Mouse (Mus musculus) layer of hippocampus, postnatal 36 days (tissue): Measurements from ENCODE around the gene Ccna1. TPM values are rescaled to one million over a fixed set of nuclear protein-coding genes. Genes with fewer than 3 reads are reported as not detected.

Experiments
- DNase-seq, 2 experiments: peaks; one replicate each; pipeline ENCODE4 v3.0.0; 2022
- total RNA-seq, 2 experiments: library from RNA; stranded (reverse); gene quantifications; 2 replicates each; pipeline ENCODE4 v1.2.3; 2021

Gene Ccna1
- total RNA-seq, 2 experiments from 2014 or later: 2.6 to 3.4 TPM

DNA sequence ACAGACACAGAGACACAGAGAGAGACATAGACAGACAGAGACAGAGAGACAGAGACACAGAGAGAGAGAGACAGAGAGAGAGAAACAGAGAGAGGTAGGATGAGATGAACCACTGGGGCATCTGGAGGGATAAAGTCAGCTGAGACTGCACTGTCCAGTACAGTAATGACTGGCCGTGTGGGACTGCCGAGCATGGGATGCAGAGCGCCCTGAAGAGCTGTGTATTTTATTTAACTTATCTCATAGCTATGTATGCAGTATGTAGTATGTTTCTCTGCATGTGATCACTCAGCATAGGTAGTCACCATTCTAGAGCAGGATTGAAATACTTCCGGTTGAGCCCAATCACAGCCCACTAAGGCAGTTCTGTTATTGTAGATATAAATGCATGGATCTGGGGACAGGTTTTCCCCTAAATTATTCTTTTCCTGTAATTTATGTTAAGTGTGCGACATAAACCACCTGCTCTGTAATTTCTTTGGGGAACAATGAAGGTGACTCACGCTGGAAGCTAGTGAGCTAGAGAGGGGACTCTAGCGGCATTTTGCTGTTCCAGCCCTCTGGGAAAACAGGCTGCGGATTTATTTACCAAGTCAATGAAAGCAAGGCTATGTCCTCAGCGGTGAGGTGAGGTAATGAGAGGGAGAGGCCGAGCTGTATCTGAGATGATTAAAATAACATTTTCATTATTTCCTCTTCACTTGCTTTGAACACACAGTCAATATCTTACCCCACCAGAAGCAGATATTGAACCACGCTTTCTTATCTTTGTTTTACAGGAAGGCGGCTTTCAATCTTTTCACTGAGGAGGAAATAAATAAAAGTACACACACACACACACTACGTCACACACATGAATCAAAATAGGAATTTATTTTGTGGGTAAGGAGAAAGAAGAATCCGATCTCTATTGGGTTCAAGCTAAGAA is 10.7 kb upstream of the Ccna1 start:
- no peak for DNase-seq

DNA sequence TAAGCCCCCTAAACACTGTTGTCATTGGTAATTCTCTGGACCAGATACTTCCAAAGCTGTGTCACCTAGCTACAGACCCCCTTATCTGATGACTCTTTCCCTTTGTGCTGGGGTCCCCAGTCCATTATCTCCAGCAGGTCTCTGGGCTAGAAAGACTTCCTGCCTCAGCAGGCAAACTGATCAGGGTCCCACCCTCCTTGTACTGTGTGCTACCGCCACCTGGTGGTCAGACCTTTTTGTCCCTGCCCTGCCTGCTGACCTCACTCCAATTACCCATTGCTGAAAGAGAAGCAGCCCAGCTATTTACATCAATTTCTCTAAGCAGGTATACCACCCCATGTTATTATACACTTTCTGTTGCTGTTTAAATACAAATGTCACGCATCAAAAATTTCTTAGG is 9.1 kb upstream of the Ccna1 start:
- DNase-seq: peak; percentile 76

DNA sequence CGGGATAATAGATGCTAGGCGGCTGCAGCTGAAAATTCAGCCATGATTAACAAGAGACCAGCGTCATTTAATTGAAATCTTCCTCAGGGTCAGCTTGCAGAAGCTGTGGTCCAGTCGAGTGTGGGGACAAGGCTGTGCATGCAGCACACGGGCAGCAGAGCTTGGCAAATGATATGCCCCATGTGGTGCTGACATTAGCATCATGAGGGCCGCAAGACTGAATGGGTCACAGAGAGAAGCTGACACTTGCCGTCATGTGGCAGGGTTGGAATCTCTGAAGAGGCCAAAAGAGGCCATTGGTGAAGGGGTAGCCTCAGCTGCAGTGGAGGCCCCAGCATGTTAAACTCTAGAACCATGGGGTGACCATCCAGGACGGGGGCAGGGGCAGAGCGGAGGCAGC is 7.4 kb upstream of the Ccna1 start:
- DNase-seq: no peak

DNA sequence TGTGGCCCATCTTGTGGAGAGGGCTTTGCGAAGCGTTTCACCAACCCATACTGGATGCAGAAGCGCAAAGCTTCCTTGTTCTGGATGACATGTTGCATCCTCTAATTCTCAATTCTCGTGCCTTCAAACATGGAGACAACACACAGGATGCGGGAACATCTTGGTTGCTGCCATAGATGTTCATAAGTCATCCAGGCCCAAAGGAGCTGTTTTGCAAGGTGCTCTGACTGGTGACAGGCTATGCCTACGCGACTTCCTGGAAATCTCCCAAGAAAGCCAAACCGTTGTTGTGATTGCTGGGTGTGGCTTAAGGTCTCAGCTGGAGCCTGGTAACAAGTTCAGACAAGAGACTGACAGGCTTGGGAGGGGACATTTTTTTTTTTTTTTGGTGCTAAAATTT is 1.1 kb upstream of the Ccna1 start:
- no peak for DNase-seq

GRCm38 (mm10) chr3:55055747-55056120 is 433 bp upstream of the Ccna1 start:
- no peak for DNase-seq

- DNase-seq: no peak
Observed at GRCm38 (mm10) chr3:55054231-55054630, 1.1 kb downstream of the Ccna1 start.

GRCm38 (mm10) chr3:55044601-55045370 is 10.5 kb downstream of the Ccna1 start:
- peak; percentile 19 to 20 for DNase-seq

DNA sequence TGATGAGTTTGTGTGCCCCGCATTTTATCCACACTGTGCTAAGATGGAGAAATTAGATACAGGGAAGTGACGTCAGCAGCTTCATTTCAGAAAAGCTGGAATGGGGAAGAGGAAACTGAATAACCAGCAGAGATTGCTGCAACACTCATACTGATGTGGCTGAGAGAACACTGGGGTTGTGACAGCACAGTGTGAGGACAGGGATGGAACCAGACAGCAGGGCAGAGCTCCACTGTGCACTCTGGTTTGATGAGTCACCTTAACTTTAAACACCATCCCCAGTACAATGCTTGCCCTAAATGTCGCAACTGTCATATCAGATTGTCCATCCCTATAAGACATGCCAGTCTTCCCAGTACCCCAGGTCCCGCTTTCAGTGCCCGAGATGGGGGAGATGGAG is 17.7 kb downstream of the Ccna1 start:
- no peak for DNase-seq

- no peak for DNase-seq
Observed at GRCm38 (mm10) chr3:55027271-55027840, 27.9 kb downstream of the Ccna1 start.

DNA sequence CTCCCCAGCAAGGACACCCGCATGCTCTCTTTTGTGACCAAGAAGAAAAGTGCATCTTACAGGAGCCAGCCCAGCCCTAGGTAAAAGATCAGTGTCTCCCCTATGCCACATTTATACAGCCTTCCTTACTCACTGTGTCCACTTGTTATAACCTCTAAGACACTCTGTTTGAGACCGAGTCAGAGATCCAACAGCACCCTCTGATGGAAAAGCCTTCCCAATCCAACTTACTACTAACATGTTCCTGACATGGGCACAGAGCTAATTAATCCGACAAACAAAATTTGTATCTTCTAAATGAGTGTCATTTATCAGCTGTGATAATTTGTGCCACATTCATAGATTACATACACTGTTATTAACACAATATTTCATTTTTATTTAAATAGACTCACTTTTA is 29.8 kb downstream of the Ccna1 start:
- no peak for DNase-seq

DNA sequence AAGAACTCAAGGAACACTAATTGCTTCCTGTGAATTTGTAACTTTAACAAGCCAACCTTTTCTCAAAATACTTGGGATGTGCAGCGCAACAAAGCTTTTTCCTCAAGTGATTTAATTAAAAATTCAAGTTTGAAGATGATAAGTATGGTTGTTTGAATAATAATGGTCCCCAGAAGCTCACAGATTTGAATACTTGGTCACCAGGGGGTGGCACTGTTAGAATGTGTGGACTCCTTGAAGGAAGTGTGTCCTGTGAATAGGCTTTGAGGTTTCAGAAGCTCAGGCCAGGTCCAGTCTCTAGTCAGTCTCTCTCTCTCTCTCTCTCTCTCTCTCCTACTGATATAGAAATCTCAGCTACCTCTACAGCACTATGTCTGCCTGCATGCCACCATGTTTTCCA is 32.0 kb downstream of the Ccna1 start:
- no peak for DNase-seq

GRCm38 (mm10) chr3:55022247-55022646 is 33.1 kb downstream of the Ccna1 start:
- DNase-seq: no peak

GRCm38 (mm10) chr3:55012536-55012935 is 42.8 kb downstream of the Ccna1 start:
- DNase-seq: no peak

GRCm38 (mm10) chr3:55011681-55012080 is 43.6 kb downstream of the Ccna1 start:
- no peak for DNase-seq

DNA sequence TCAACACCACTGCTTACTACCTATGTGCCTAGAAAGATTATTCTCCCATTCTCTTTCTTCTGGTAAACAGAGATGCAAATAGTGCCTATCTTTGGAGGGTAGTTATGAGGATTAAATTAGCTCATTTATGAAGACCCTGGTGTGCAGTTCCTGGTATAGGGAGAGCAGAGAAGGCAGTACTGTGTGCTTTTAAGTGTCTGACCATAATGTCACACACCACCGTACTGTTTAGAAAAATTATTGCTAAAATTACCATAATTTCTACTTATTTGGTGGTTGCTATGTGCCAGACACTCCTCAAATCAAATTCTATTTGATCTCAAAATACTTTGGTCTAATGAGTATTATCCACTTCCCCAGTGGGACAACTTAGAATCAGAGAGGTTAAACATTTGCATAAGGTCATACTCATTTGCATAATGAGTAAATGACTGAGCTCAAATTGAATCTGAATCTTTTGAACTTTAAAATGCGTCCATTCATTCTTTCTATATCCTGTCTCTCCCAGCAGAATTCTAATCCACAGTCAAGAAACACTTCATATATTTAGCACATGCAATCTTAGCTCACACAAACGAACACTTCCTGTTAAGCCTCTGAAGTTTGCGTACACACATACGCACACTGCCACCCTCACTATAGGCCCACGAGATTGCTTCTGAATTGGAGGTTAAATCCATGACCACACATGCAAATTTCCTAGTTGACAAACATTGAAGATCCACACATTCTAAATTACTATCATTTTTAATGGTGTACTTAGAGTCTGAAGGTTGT is 46.1 kb downstream of the Ccna1 start:
- no peak for DNase-seq

DNA sequence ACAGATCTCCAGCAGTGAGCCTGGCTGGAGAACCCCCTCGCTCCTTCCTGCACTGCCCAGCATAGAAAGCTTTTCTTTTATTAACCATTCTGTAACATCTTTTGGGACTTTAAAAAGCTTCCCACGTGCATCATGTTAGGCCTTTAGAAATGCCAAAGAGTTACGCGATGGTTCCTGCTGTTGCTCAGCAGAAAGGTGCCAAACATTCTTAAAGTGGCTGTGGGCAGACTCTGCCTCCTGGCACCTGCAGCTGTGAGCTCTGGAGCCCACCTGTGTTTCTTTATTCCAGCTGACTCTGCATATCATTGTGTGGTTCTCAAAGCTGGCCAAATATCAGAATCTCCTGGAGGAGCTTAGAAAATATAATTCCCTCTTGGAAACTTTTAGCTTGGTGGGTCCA is 51.3 kb downstream of the Ccna1 start:
- DNase-seq: no peak

DNA sequence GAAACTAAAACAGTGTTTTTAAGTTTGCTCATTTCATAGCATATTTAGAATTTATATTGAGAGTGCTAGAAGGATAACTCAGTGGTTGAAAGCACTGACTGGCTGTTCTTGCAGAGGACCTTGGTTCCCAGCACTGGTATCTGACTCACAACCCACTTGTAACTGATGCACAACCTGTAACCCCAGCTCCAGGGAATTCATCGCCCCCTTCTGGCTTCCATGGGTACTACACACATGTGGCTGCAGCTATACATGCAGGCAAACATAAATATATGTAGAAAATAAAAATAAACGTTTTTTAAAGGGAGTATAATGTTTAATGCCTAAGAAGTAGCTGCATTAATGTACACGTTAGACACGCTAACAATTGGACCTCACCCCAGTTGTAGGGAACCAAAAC is 53.6 kb downstream of the Ccna1 start:
- DNase-seq: no peak

Other genes with a start within 250 kb of the Ccna1 start
- gene Rfxap, start 247.7 kb downstream of the Ccna1 start, total RNA-seq: 10 to 100 TPM; 50.0 to 53.1 TPM
- 10 to 100 TPM; 80.4 to 82.3 TPM for gene Sertm1, start 139.6 kb downstream of the Ccna1 start, total RNA-seq
- 10 to 100 TPM; 39.2 to 40.3 TPM for gene Spg20, start 56.6 kb upstream of the Ccna1 start, total RNA-seq
- under 1 TPM; 0.22 to 0.56 TPM for gene Ccdc169, start 81.8 kb upstream of the Ccna1 start, total RNA-seq
- not detected for gene Sohlh2, start 126.5 kb upstream of the Ccna1 start, total RNA-seq
- gene Dclk1, start 186.9 kb upstream of the Ccna1 start, total RNA-seq: 100 to 1,000 TPM; 577 to 611 TPM